Mouse (Mus musculus) frontal cortex, postnatal 25 days (tissue): ENCODE data around the gene Pafah1b3.
"Not testable (repeated sequence)": the region's sequence is repeated elsewhere in the genome, so short reads cannot be mapped to it uniquely, and the experiment has no call there.

Source experiments
- DNase-seq, 2 experiments: peaks; one replicate each; pipeline ENCODE4 v3.0.0; 2022; ENCODE audit warnings: low spot score in 2 of 2

Gene Pafah1b3

GRCm38 (mm10) chr7:25269029-25269428, 28.8 kb downstream of the Pafah1b3 start:
- no peak for DNase-seq

- no peak for DNase-seq
These were observed 29.2 kb downstream of the Pafah1b3 start for GRCm38 (mm10) chr7:25268588-25268987.

GRCm38 (mm10) chr7:25267751-25268463, 29.9 kb downstream of the Pafah1b3 start:
- DNase-seq = peak; percentile 94 to 98

- DNase-seq = peak; percentile 97 to 98
These were observed 30.5 kb downstream of the Pafah1b3 start, which contains the start of gene Cic for GRCm38 (mm10) chr7:25267301-25267750. Gene Cic, plus strand, starts transcription at chr7:25267704.

GRCm38 (mm10) chr7:25266180-25266962, 31.4 kb downstream of the Pafah1b3 start:
- no peak for DNase-seq

- not testable (repeated sequence) for DNase-seq
These were observed 32.0 kb downstream of the Pafah1b3 start for GRCm38 (mm10) chr7:25265743-25266142.

- no peak for DNase-seq
These were observed 33.6 kb downstream of the Pafah1b3 start for GRCm38 (mm10) chr7:25263968-25264870.

GRCm38 (mm10) chr7:25261896-25262295, 35.9 kb downstream of the Pafah1b3 start:
- DNase-seq = no peak

GRCm38 (mm10) chr7:25251822-25252221, 46.0 kb downstream of the Pafah1b3 start:
- DNase-seq = no peak

- no peak for DNase-seq
These were observed 46.6 kb downstream of the Pafah1b3 start for GRCm38 (mm10) chr7:25251071-25251791.

GRCm38 (mm10) chr7:25250141-25250972, 47.4 kb downstream of the Pafah1b3 start, which contains the start of gene Erf:
Gene Erf, minus strand, starts transcription at chr7:25250761.
- DNase-seq = peak; percentile 92 to 97

- DNase-seq = peak; percentile 50 to 52
These were observed 48.3 kb downstream of the Pafah1b3 start for GRCm38 (mm10) chr7:25249314-25250140.

GRCm38 (mm10) chr7:25248846-25249313, 48.9 kb downstream of the Pafah1b3 start:
- no peak for DNase-seq

- DNase-seq = peak; percentile 60 to 65
These were observed 49.7 kb downstream of the Pafah1b3 start for GRCm38 (mm10) chr7:25248018-25248647.

- no peak for DNase-seq
These were observed 50.3 kb downstream of the Pafah1b3 start for GRCm38 (mm10) chr7:25247498-25247897.

- DNase-seq = no peak
These were observed 51.0 kb downstream of the Pafah1b3 start for GRCm38 (mm10) chr7:25246759-25247137.

GRCm38 (mm10) chr7:25246079-25246758, 51.6 kb downstream of the Pafah1b3 start:
- peak; percentile 51 to 62 for DNase-seq
